Mouse (Mus musculus) testis, postnatal 14 days (tissue): ENCODE data around the gene Ptov1.

Experiments used
- DNase-seq: peaks from one replicate; pipeline ENCODE4 v3.0.0; 2021; ENCODE audit warnings: low spot score

Ptov1 gene

DNA sequence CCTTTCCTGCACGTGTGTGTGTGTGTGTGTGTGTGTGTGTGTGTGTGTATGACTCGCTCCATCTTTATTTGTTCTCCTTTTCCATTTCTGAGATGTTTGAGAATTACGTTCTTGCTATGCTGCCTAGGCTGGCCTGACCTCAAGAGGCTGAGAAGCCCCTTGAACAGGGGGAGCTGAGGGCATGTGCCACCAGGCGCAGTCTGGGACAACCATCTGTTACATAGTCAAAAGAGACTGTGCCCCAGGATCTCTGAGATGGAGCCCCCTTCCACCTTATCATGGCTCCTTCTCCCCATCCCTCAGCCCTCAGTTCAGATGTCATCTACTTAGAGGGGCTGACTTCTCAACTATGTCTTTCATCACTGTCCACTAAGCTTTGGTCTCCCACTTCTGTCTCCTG, 55.2 kb downstream of the Ptov1 start:
- DNase-seq: no peak

DNA sequence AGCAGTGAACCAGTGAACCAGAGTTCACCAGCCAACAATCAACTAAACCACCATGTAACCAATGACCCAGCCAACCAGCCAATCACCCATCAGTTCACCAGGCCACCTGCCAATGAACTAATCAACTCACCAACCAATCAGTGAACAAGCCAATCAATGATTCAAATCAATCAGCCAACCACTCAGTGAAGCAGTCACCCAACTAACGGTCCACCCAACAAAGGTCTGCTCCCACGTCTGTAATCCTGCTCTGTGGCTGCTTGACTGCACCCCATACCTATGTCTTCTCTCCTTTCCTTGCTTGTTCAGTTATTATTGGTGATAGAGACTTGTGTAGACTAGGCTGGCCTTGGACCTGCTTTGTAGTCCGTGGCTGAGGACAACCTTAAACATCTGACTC, 55.6 kb downstream of the Ptov1 start:
- no peak for DNase-seq
